9 mouse cellular contexts compared by ENCODE assay signal in the genomic region with DNA sequence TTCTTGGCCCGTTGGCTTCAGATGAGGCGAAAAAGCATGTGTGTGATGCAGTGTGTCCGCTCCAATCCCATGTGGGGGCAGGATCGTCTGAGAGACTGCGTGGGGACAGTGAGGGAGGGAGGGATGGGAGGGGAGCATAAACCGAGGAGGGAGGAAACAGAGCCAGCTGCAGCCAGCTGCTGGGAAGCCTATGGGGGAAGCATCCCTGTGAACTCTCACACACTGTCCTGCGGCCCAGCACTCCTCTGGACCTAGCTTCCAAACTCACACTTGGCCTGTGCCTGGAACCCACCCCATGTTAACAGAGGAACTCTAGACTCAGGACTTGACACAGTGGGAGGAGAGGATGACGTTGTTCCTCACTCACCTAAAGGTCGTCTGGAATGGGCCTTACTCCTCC. TPM values are rescaled to one million over a fixed set of nuclear protein-coding genes. Genes with fewer than 3 reads are reported as not detected.
DNase-seq lines count a peak whose midpoint lies in the region; ATAC-seq and TF ChIP-seq lines count a peak whose summit lies in the region.
"Had no signal": no experiment of that assay in that cellular context is flagged by ENCODE, and none has a peak within 500 bp of the region (broad histone marks: within the 10 kb centered on the region; RNA-seq: fewer than 3 reads in every experiment).

No protein-coding gene starts in this region.

- H3K4me1 ChIP-seq in embryonic fibroblast, embryonic 13.5 days (ENCODE audit: control insufficient read depth, insufficient read depth, low read length): peaks cover 12% of the 10 kb centered on the region
- H3K4me1 ChIP-seq in heart, embryonic 15.5 days (replicated peaks): peaks cover 33% of the 10 kb centered on the region
- H3K4me1 ChIP-seq in kidney, postnatal 0 days (replicated peaks; ENCODE audit: insufficient read depth, low read length): peaks cover 15% of the 10 kb centered on the region; the same call in 1 of the 2 replicates
- H3K4me1 ChIP-seq in olfactory bulb, adult 2 months (ENCODE audit: control insufficient read depth, insufficient read depth, low read length): peaks cover 62% of the 10 kb centered on the region
- no peaks in the 10 kb centered on the region for H3K4me1 ChIP-seq in forebrain, embryonic 16.5 days (replicated peaks; ENCODE audit: control insufficient read depth, insufficient read depth, low read length)

- no peaks in the 10 kb centered on the region for H3K9me3 ChIP-seq in heart, embryonic 15.5 days (replicated peaks)
- no peaks in the 10 kb centered on the region for H3K9me3 ChIP-seq in kidney, postnatal 0 days (replicated peaks; ENCODE audit: low read length)
- no peaks in the 10 kb centered on the region for H3K9me3 ChIP-seq in forebrain, embryonic 16.5 days (ENCODE audit: control insufficient read depth, low read length)

- no peak overlapping the region for H3K9ac ChIP-seq in heart, embryonic 15.5 days
- 0 out of 2 replicates have a peak overlapping the region, but pooled peaks have one; percentile 4 for H3K9ac ChIP-seq in kidney, postnatal 0 days (ENCODE audit: low read depth, low read length)
- no peak overlapping the region for H3K9ac ChIP-seq in forebrain, embryonic 16.5 days (replicated peaks; ENCODE audit: low read depth, low read length)

- WGBS in heart, embryonic 15.5 days: 59% methylated on average over 9 of the region's 9 CpGs
- 25% methylated on average over 9 of the region's 9 CpGs for WGBS in kidney, postnatal 0 days
- 52% methylated on average over 9 of the region's 9 CpGs for WGBS in olfactory bulb, adult 2 months
- WGBS in forebrain, embryonic 16.5 days: 79% methylated on average over 9 of the region's 9 CpGs

- peak; percentile 89 for DNase-seq in kidney, postnatal 0 days (ENCODE audit: low spot score)
- no peak for DNase-seq in natural killer cell, adult 2 months (ENCODE audit: low spot score in 2 of 2)
- DNase-seq in layer of hippocampus, postnatal 25 days (ENCODE audit: extremely low spot score in 1 of 2, low spot score in 1 of 2): no peak

- peaks cover 4% of the 10 kb centered on the region; the same call in 1 of the 2 replicates for H3K36me3 ChIP-seq in heart, embryonic 15.5 days
- H3K36me3 ChIP-seq in kidney, postnatal 0 days (ENCODE audit: insufficient read depth, low read length): peaks cover 16% of the 10 kb centered on the region; the same call in 1 of the 2 replicates
- no peaks in the 10 kb centered on the region for H3K36me3 ChIP-seq in forebrain, embryonic 16.5 days (ENCODE audit: control insufficient read depth, insufficient read depth)

- peak; percentile 54; the same call in 1 of the 2 replicates for ATAC-seq in heart, embryonic 15.5 days (replicated peaks; ENCODE audit: insufficient number of reproducible peaks, insufficient read depth, low FRiP score, low read depth)
- ATAC-seq in kidney, postnatal 0 days (replicated peaks; ENCODE audit: low FRiP score, low read depth): peak; percentile 78
- ATAC-seq in forebrain, embryonic 16.5 days: no peak

- TF ChIP-seq CTCF in embryonic fibroblast, embryonic 13.5 days (IDR thresholded peaks at IDR 0.05; ENCODE audit: borderline replicate concordance, insufficient read depth, low read length): no peak
- no peak for TF ChIP-seq CTCF in kidney, postnatal 0 days (IDR thresholded peaks at IDR 0.05; ENCODE audit: low read depth)
- TF ChIP-seq CTCF in olfactory bulb, adult 2 months (IDR thresholded peaks at IDR 0.05; ENCODE audit: insufficient read depth, low read depth, low read length): no peak

- H3K27me3 ChIP-seq in heart, embryonic 15.5 days: peaks cover 10% of the 10 kb centered on the region; the same call in 1 of the 2 replicates
- no peaks in the 10 kb centered on the region for H3K27me3 ChIP-seq in kidney, postnatal 0 days (ENCODE audit: insufficient read depth, low read length)
- no peaks in the 10 kb centered on the region for H3K27me3 ChIP-seq in forebrain, embryonic 16.5 days (replicated peaks; ENCODE audit: control insufficient read depth, insufficient read depth, low read length)

- no peak overlapping the region for H3K4me3 ChIP-seq in embryonic fibroblast, embryonic 13.5 days (ENCODE audit: insufficient read depth, low read length)
- H3K4me3 ChIP-seq in heart, embryonic 15.5 days: no peak overlapping the region
- H3K4me3 ChIP-seq in kidney, postnatal 0 days (replicated peaks; ENCODE audit: low read depth, low read length): no peak overlapping the region
- H3K4me3 ChIP-seq in olfactory bulb, adult 2 months (ENCODE audit: insufficient read depth, low read depth, low read length): no peak overlapping the region
- H3K4me3 ChIP-seq in forebrain, embryonic 16.5 days (replicated peaks; ENCODE audit: low read length): no peak overlapping the region

- H3K4me2 ChIP-seq in heart, embryonic 15.5 days: no peak overlapping the region
- H3K4me2 ChIP-seq in kidney, postnatal 0 days (ENCODE audit: low read length): no peak overlapping the region
- no peak overlapping the region for H3K4me2 ChIP-seq in forebrain, embryonic 16.5 days (ENCODE audit: low read length)

- H3K27ac ChIP-seq in embryonic fibroblast, embryonic 13.5 days (ENCODE audit: insufficient read depth, low read length): peak overlapping the region; percentile 84
- peak overlapping the region; percentile 75 for H3K27ac ChIP-seq in heart, embryonic 15.5 days
- H3K27ac ChIP-seq in kidney, postnatal 0 days: peak overlapping the region; percentile 80
- H3K27ac ChIP-seq in olfactory bulb, adult 2 months (ENCODE audit: insufficient read depth, low read depth, low read length): peak overlapping the region; percentile 27
- H3K27ac ChIP-seq in forebrain, embryonic 16.5 days (ENCODE audit: low read length): no peak overlapping the region

- TF ChIP-seq POLR2A in embryonic fibroblast, embryonic 13.5 days (IDR thresholded peaks at IDR 0.05; ENCODE audit: low read depth, low read length): no peak
- TF ChIP-seq POLR2A in olfactory bulb, adult 2 months (IDR thresholded peaks at IDR 0.05; ENCODE audit: insufficient read depth, low read depth, low read length): 0 out of 2 replicates have a peak, but pooled peaks have one; percentile 16

RNA-seq across cellular contexts. Expression of a gene that starts 6.4 kb away (rescaled TPM):
- polyA plus RNA-seq in embryonic fibroblast, embryonic 13.5 days (2011; ENCODE audit: insufficient read length, low read depth, missing spikeins): 8.7 and 11.1 TPM in 2 replicates
- 7.7 and 10.9 TPM in 2 replicates for polyA plus RNA-seq in heart, embryonic 15.5 days (2015; fragmentation: Nextera tagmentation; extraction: Ambion mirVana)
- polyA plus RNA-seq in kidney, postnatal 0 days (2015; fragmentation: Nextera tagmentation; extraction: Ambion mirVana): 13.4 and 14.9 TPM in 2 replicates
- polyA plus RNA-seq in olfactory bulb, adult 2 months (2012; ENCODE audit: insufficient read depth, insufficient read length, low replicate concordance, missing spikeins): not detected in 2 replicates
- polyA plus RNA-seq in forebrain, embryonic 16.5 days (2015; fragmentation: Nextera tagmentation; extraction: Ambion mirVana): 13.4 and 14.4 TPM in 2 replicates
- total RNA-seq in layer of hippocampus, postnatal 25 days (2021): 1 to 10 TPM; 3.3 to 4.7 TPM

RNA-seq across cellular contexts. Expression of a gene that starts 6.4 kb away (rescaled TPM):
- 75.0 and 83.8 TPM in 2 replicates for polyA plus RNA-seq in embryonic fibroblast, embryonic 13.5 days (2011; ENCODE audit: insufficient read length, low read depth, missing spikeins)
- polyA plus RNA-seq in heart, embryonic 15.5 days (2015; fragmentation: Nextera tagmentation; extraction: Ambion mirVana): 39.0 and 56.0 TPM in 2 replicates
- polyA plus RNA-seq in kidney, postnatal 0 days (2015; fragmentation: Nextera tagmentation; extraction: Ambion mirVana): 36.4 and 42.4 TPM in 2 replicates
- 286 TPM in 1 of 2 replicates, not detected in the other for polyA plus RNA-seq in olfactory bulb, adult 2 months (2012; ENCODE audit: insufficient read depth, insufficient read length, low replicate concordance, missing spikeins)
- polyA plus RNA-seq in forebrain, embryonic 16.5 days (2015; fragmentation: Nextera tagmentation; extraction: Ambion mirVana): 80.4 and 86.8 TPM in 2 replicates
- total RNA-seq in layer of hippocampus, postnatal 25 days (2021): 100 to 1,000 TPM; 150 to 186 TPM

RNA-seq across cellular contexts. Expression of a gene that starts 11.3 kb away (rescaled TPM):
- 24.2 and 25.9 TPM in 2 replicates for polyA plus RNA-seq in embryonic fibroblast, embryonic 13.5 days (2011; ENCODE audit: insufficient read length, low read depth, missing spikeins)
- polyA plus RNA-seq in heart, embryonic 15.5 days (2015; fragmentation: Nextera tagmentation; extraction: Ambion mirVana): 55.5 and 61.4 TPM in 2 replicates
- 141 and 145 TPM in 2 replicates for polyA plus RNA-seq in kidney, postnatal 0 days (2015; fragmentation: Nextera tagmentation; extraction: Ambion mirVana)
- polyA plus RNA-seq in olfactory bulb, adult 2 months (2012; ENCODE audit: insufficient read depth, insufficient read length, low replicate concordance, missing spikeins): not detected in 2 replicates
- 28.1 and 31.2 TPM in 2 replicates for polyA plus RNA-seq in forebrain, embryonic 16.5 days (2015; fragmentation: Nextera tagmentation; extraction: Ambion mirVana)
- 10 to 100 TPM; 45.1 to 50.0 TPM for total RNA-seq in layer of hippocampus, postnatal 25 days (2021)

RNA-seq across cellular contexts. Expression of a gene that starts 19.4 kb away (rescaled TPM):
- not detected in 2 replicates for polyA plus RNA-seq in embryonic fibroblast, embryonic 13.5 days (2011; ENCODE audit: insufficient read length, low read depth, missing spikeins)
- 0.26 TPM in 1 of 2 replicates, not detected in the other for polyA plus RNA-seq in heart, embryonic 15.5 days (2015; fragmentation: Nextera tagmentation; extraction: Ambion mirVana)
- 0.32 and 0.38 TPM in 2 replicates for polyA plus RNA-seq in kidney, postnatal 0 days (2015; fragmentation: Nextera tagmentation; extraction: Ambion mirVana)
- not detected in 2 replicates for polyA plus RNA-seq in olfactory bulb, adult 2 months (2012; ENCODE audit: insufficient read depth, insufficient read length, low replicate concordance, missing spikeins)
- polyA plus RNA-seq in forebrain, embryonic 16.5 days (2015; fragmentation: Nextera tagmentation; extraction: Ambion mirVana): not detected in 2 replicates
- total RNA-seq in layer of hippocampus, postnatal 25 days (2021): 1 to 10 TPM; 2.1 to 2.9 TPM
- polyA plus RNA-seq: gonadal fat pad, adult 2 months; neural tube, embryonic 11.5 days had no signal

RNA-seq across cellular contexts. Expression of a gene that starts 30.6 kb away (rescaled TPM):
- polyA plus RNA-seq in embryonic fibroblast, embryonic 13.5 days (2011; ENCODE audit: insufficient read length, low read depth, missing spikeins): 21.6 and 22.2 TPM in 2 replicates
- 12.5 and 18.1 TPM in 2 replicates for polyA plus RNA-seq in heart, embryonic 15.5 days (2015; fragmentation: Nextera tagmentation; extraction: Ambion mirVana)
- 17.5 and 18.1 TPM in 2 replicates for polyA plus RNA-seq in kidney, postnatal 0 days (2015; fragmentation: Nextera tagmentation; extraction: Ambion mirVana)
- not detected in 2 replicates for polyA plus RNA-seq in olfactory bulb, adult 2 months (2012; ENCODE audit: insufficient read depth, insufficient read length, low replicate concordance, missing spikeins)
- polyA plus RNA-seq in forebrain, embryonic 16.5 days (2015; fragmentation: Nextera tagmentation; extraction: Ambion mirVana): 17.9 and 22.0 TPM in 2 replicates
- 10 to 100 TPM; 36.9 to 40.0 TPM for total RNA-seq in layer of hippocampus, postnatal 25 days (2021)

Comparison
In these comparisons a context has a peak if more than half of its experiments do, and no peak if none do; other contexts are left out.
1. RNA of a gene that starts 11.3 kb away (polyA plus RNA-seq): 141 to 145 TPM in kidney, postnatal 0 days, 55.5 to 61.4 TPM in heart, embryonic 15.5 days, 28.1 to 31.2 TPM in forebrain, embryonic 16.5 days and 24.2 to 25.9 TPM in embryonic fibroblast, embryonic 13.5 days; not detected in olfactory bulb, adult 2 months; every median in the first group is over 10 times any median in the second.